Mouse (Mus musculus) hindbrain, postnatal 0 days (tissue): ENCODE measurements around the gene Tgfbr2. TPM values are rescaled to one million over a fixed set of nuclear protein-coding genes. Genes with fewer than 3 reads are reported as not detected.

Source experiments
- ATAC-seq: fragments of 200-750 bp; cut with Nextera tagmentation; 2 replicates; pipeline ENCODE4 v1.8.0; 2017; ENCODE audit warnings: mild to moderate bottlenecking, moderate TSS enrichment, moderate library complexity
- DNase-seq: peaks from one replicate; pipeline ENCODE4 v3.0.0-alpha.2; 2015; ENCODE audit warnings: low spot score
- H3K27ac ChIP-seq: fragments of 300-500 bp; sonication (generic); 2 replicates; pipeline ENCODE4 v1.5.1; 2014; ENCODE audit warnings: mild to moderate bottlenecking
- H3K27me3 ChIP-seq: fragments of 300-500 bp; sonication (generic); 2 replicates; pipeline ENCODE4 v1.6.1; 2014; ENCODE audit warnings: low read length, mixed read lengths; ENCODE audit not compliant: insufficient read depth
- H3K36me3 ChIP-seq: fragments of 300-500 bp; sonication (generic); 2 replicates; pipeline ENCODE4 v1.6.1; 2014; ENCODE audit warnings: low read length, mixed read lengths; ENCODE audit not compliant: insufficient read depth
- H3K4me1 ChIP-seq: fragments of 300-500 bp; sonication (generic); 2 replicates; pipeline ENCODE4 v1.6.1; 2014; ENCODE audit warnings: antibody characterized with exemption, low read length, mixed read lengths; ENCODE audit not compliant: insufficient read depth
- H3K4me2 ChIP-seq: fragments of 300-500 bp; sonication (generic); 2 replicates; pipeline ENCODE4 v1.6.1; 2014; ENCODE audit warnings: low read depth, mild to moderate bottlenecking, low read length, moderate library complexity, mixed read lengths
- H3K4me3 ChIP-seq: fragments of 300-500 bp; sonication (generic); 2 replicates; pipeline ENCODE4 v1.5.1; 2014; ENCODE audit warnings: low read length
- H3K9ac ChIP-seq: fragments of 300-500 bp; sonication (generic); replicated peaks from 2 replicates; pipeline ENCODE4 v1.6.1; 2014; ENCODE audit warnings: mild to moderate bottlenecking, low read length, moderate library complexity, mixed read lengths
- H3K9me3 ChIP-seq: fragments of 300-500 bp; sonication (generic); 2 replicates; pipeline ENCODE4 v1.6.1; 2016; ENCODE audit warnings: low read length, mixed read lengths
- CTCF ChIP-seq: IDR thresholded peaks from 2 replicates; pipeline ENCODE4 v1.5.1; 2016; ENCODE audit warnings: antibody characterized with exemption, control low read depth, low read depth
- WGBS: fragments of 180-500 bp; shearing (Covaris S2); extraction: QIAGEN DNeasy Blood & Tissue Kit; methylation state at CpG from one replicate; pipeline ENCODE4 v1.1.7; 2014; 5-methylcytosine and 5-hydroxymethylcytosine counted together
- polyA plus RNA-seq: library from polyadenylated mRNA; unstranded; fragments of >200 nt; fragmentation: Nextera tagmentation; extraction: Ambion mirVana; gene quantifications from 2 replicates; pipeline ENCODE4 v1.2.1, GENCODE M21; 2015
- total RNA-seq: library from RNA; depleted of rRNA; stranded (reverse); fragments of >200 nt; gene quantifications from 2 replicates; pipeline ENCODE4 v1.2.3, GENCODE M21; 2014

Tgfbr2 gene
- total and polyA plus RNA-seq, 2 experiments from 2014 or later, result 7.7 to 21.7 TPM

DNA sequence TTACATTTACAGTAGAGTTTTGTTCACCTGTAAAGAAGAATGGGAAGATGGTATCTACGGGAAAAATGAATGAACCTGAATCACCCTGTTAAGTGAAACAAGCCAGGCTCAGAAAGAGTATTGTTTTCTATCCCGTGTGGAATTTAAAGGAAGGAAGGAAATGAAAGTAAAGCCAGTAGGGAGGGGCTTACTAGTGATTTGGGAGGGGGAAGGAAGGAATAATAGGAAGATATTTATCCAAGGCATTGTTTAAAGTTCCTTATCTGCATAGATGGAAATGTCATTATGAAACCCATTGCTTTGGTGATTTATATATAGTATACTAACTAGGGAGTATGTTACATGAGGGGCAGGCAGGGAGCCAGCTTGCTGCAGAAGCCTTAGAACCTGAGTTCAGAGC lies 66.4 kb downstream of the Tgfbr2 start:
- Histone ChIP-seq H3K9me3 (no peaks in the 10 kb centered on the region), H3K9ac (no peak overlapping the region), H3K27ac (no peak overlapping the region), H3K4me3 (no peak overlapping the region), H3K27me3 (no peaks in the 10 kb centered on the region), H3K36me3 (no peaks in the 10 kb centered on the region), H3K4me2 (no peak overlapping the region), H3K4me1 (no peaks in the 10 kb centered on the region)
- no peak for DNase-seq
- ATAC-seq, result no peak
- WGBS, result 91% methylated on average over 2 of the region's 2 CpGs
- TF ChIP-seq CTCF, result no peak

DNA sequence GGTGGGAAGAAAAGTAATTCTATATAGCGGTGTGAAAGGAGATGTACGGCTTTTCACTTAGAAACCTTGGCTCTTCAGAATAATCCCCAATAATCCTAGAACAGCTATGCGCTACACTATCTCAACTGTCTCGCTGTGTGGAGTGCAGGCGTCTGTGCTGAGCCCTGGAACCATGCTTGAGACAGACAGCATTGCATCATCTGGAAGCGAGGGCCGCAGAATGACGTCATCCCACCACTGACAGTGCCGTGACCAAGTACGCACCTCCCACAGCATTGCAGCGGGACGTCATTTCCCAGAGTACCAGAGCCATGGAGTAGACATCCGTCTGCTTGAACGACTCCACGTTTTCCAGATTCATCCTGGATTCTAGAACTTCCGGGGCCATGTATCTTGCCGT lies 70.4 kb downstream of the Tgfbr2 start:
- Histone ChIP-seq H3K4me1 (no peaks in the 10 kb centered on the region), H3K27ac (no peak overlapping the region), H3K27me3 (no peaks in the 10 kb centered on the region), H3K9me3 (no peaks in the 10 kb centered on the region), H3K9ac (no peak overlapping the region), H3K36me3 (no peaks in the 10 kb centered on the region), H3K4me3 (no peak overlapping the region), H3K4me2 (no peak overlapping the region)
- ATAC-seq (no peak), DNase-seq (no peak)
- TF ChIP-seq CTCF, result no peak
- WGBS, result 94% methylated on average over 17 of the region's 17 CpGs

DNA sequence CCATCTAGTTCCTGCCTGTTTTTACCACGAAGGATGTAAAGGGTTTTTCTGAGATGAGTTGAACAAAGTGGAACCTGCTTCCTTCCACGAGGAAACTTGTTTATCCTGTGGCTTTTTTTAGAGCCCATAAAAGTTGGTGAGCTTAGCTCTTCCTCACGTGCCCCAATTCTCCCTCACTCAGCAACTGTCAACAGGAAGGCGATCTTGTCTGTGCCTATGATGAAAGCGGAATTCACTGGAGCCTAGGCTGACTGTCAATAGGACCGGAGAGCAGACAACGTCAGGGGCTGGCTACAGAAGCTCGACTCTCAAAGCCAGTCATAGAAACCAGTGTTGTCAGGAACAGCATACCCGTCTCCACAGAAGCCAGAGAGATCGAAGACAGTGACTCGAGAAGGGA lies 73.3 kb downstream of the Tgfbr2 start:
- H3K9ac ChIP-seq, result no peak overlapping the region
- WGBS, result 84% methylated on average over 11 of the region's 11 CpGs
- H3K36me3 ChIP-seq, result no peaks in the 10 kb centered on the region
- no peaks in the 10 kb centered on the region for H3K4me1 ChIP-seq
- no peak for TF ChIP-seq CTCF
- no peaks in the 10 kb centered on the region for H3K27me3 ChIP-seq
- no peak overlapping the region for H3K27ac ChIP-seq
- DNase-seq, result no peak
- no peak overlapping the region for H3K4me2 ChIP-seq
- H3K4me3 ChIP-seq, result no peak overlapping the region
- H3K9me3 ChIP-seq, result no peaks in the 10 kb centered on the region
- ATAC-seq, result no peak

DNA sequence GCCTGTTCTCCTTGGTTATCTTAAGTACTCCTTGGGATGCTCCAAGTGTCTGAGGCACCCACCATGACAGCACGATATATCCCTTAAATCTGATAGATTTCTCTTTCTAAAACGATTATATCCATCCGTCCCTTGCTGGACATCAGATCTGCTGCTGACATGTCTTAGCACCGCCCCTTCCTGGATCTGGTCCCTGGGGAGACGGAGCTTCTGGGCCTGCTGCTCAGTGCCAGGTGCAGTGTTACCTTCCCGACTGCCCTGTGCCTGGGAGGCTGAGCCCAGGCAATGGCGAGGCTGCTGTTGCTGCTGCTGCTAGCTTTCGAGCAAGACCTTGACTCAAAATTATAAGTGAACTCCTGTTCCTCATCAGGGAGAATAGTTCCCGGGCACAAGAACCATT lies 75.1 kb downstream of the Tgfbr2 start:
- DNase-seq, result no peak
- 82% methylated on average over 9 of the region's 9 CpGs for WGBS
- Histone ChIP-seq H3K27ac (peak overlapping the region; percentile 9; the same call in 1 of the 2 replicates), H3K36me3 (no peaks in the 10 kb centered on the region), H3K27me3 (no peaks in the 10 kb centered on the region), H3K9me3 (no peaks in the 10 kb centered on the region), H3K4me3 (no peak overlapping the region), H3K4me1 (no peaks in the 10 kb centered on the region), H3K9ac (no peak overlapping the region), H3K4me2 (no peak overlapping the region)
- no peak for TF ChIP-seq CTCF
- ATAC-seq, result no peak

DNA sequence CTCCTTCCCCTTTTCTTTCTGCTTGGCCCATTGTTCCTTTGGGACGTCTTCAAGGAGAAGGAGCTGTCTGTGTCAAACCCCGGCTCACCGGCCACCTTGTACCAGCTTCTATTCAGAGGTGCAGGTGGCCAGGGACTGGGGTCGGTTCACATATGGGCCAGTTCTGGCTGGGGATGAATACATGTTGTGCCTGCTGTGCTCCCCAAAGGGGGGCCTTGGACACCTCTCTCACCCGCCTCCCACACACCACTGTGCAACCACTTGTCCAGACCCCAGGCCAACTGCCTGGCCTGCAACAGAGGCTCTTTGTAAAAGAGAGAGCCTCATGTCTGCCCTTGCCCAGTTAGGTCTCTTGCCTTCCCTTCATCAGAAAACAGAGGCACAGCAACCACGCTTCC lies 75.6 kb downstream of the Tgfbr2 start:
- H3K4me1 ChIP-seq, result no peaks in the 10 kb centered on the region
- no peak overlapping the region for H3K4me3 ChIP-seq
- H3K9me3 ChIP-seq, result no peaks in the 10 kb centered on the region
- 57% methylated on average over 6 of the region's 6 CpGs for WGBS
- no peak for TF ChIP-seq CTCF
- no peak overlapping the region for H3K4me2 ChIP-seq
- no peak overlapping the region for H3K9ac ChIP-seq
- no peaks in the 10 kb centered on the region for H3K36me3 ChIP-seq
- H3K27ac ChIP-seq, result peak overlapping the region; percentile 9; the same call in 1 of the 2 replicates
- ATAC-seq (peak; percentile 45; the same call in 1 of the 2 replicates), DNase-seq (no peak)
- H3K27me3 ChIP-seq, result no peaks in the 10 kb centered on the region

DNA sequence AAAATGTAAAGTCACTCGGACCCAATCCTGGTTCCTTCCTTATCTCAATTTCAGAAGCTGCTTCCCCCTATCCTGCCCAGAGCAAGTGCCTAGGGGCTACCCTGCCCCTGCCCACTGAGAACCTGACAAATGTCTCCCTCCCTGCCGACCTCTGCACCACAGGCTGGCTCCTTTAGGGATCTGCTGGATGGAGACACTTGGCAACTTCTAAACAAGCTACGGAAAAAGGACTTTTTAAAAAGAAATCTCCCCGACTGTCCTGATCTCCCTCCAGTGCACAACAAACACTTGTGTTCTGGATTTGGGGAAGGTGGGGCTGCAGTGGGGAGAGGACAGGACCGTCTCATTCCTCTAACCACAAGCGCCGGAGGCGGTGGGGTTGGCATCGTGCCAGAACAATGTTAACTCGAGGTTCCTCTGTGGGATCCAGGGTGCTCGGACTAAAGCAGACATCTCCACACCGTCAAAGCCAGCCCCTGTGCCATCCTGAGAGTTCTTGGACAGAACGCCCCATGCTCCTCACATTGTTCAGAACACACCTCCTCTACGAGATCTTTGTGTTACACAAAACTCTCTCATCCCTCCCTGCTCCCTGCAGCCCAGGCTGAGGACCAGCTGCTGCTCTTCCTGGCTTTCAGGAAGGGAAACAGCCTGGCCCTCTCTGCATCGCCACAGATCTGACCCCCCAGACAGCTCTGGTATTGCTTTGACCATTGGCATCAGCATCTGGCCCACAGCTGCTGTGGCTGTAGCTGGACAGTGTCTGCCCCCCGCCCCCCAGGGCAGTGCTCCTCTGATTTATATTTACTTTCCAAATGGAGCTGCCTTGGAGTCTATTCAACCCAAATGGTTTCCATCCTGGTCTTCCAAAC lies 76.2 kb downstream of the Tgfbr2 start:
- H3K36me3 ChIP-seq, result no peaks in the 10 kb centered on the region
- no peak overlapping the region for H3K4me3 ChIP-seq
- 39% methylated on average over 16 of the region's 16 CpGs for WGBS
- no peak overlapping the region for H3K9ac ChIP-seq
- H3K4me2 ChIP-seq, result peak overlapping the region; percentile 8
- H3K27ac ChIP-seq, result peak overlapping the region; percentile 9; the same call in 1 of the 2 replicates
- no peak for TF ChIP-seq CTCF
- H3K27me3 ChIP-seq, result no peaks in the 10 kb centered on the region
- DNase-seq (peak; percentile 52), ATAC-seq (peak; percentile 38; the same call in 1 of the 2 replicates)
- no peaks in the 10 kb centered on the region for H3K4me1 ChIP-seq
- no peaks in the 10 kb centered on the region for H3K9me3 ChIP-seq

DNA sequence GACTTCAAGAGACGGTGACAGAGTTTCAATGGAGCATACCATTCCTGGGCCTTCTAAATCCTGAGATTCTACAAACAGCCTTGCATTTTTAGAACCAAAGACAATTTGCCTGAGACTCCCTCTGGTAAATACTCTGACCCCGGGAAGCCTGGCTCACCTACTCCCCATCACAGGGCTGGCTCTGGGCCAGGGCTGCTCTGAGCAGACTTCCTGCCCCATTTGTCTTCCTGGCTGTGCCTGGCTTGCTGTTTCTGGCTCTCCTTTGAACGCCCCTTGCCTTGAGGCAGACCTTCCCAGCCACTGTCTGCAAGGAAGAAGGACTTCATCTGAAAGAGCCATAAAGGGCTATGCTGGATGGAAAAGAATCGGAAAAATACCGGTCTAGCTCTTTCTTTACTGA lies 83.2 kb downstream of the Tgfbr2 start:
- Histone ChIP-seq H3K36me3 (no peaks in the 10 kb centered on the region), H3K27me3 (no peaks in the 10 kb centered on the region), H3K4me2 (no peak overlapping the region), H3K9ac (no peak overlapping the region), H3K9me3 (no peaks in the 10 kb centered on the region), H3K27ac (peak overlapping the region; percentile 11; the same call in 1 of the 2 replicates), H3K4me3 (no peak overlapping the region), H3K4me1 (no peaks in the 10 kb centered on the region; the same call in 1 of the 2 replicates)
- WGBS, result 54% methylated on average over 5 of the region's 5 CpGs
- DNase-seq, result peak; percentile 31
- ATAC-seq, result no peak
- TF ChIP-seq CTCF, result no peak
